Mouse (Mus musculus) kidney, adult 2 months (tissue): ENCODE data around the gene Them4.

ENCODE experiments used
- CTCF ChIP-seq: fragments of 200-500 bp; conservative IDR thresholded peaks from 2 replicates; pipeline ENCODE4 v1.5.1; 2011; ENCODE audit warnings: low read depth, mild to moderate bottlenecking, control low read depth, low read length, moderate library complexity, mixed read lengths; ENCODE audit not compliant: insufficient read depth, insufficient read length
- POLR2A ChIP-seq: fragments of 200-500 bp; IDR thresholded peaks from one replicate; pipeline ENCODE4 v1.6.1; 2011; ENCODE audit warnings: low read depth, low read length, control low read depth

DNA sequence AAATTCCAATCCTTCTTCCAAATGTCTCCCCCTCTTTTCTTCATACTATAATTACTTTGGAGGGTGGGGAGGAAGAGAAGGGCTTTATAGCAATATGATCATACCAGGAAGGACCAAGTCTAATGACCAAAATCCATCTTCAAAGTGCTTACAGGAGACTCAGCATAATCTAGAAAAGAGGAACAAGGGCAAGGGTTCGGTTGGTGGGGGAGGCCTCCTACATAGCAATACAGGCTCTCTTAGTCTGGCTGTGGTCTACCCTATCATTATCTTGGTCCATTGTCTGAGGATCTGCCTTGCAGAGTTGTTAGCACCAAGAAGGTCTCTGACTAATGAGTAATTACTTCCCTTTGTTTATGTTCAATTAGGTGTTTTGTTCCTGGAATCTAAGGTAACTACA lies 4.4 kb upstream of the Them4 start:
- no peak for TF ChIP-seq CTCF
- no peak for TF ChIP-seq POLR2A
